Mouse (Mus musculus): ENCODE data around the gene Rnf135. TPM values are rescaled to one million over a fixed set of nuclear protein-coding genes. Genes with fewer than 3 reads are reported as not detected.
A peak's percentile ranks its signal among the peaks of the same experiment; 100 is the strongest.
"Not testable (repeated sequence)": the region's sequence is repeated elsewhere in the genome, so short reads cannot be mapped to it uniquely, and the experiment has no call there.

Rnf135 gene
- polyA plus RNA-seq, 1 experiment = 8.1 TPM

DNA sequence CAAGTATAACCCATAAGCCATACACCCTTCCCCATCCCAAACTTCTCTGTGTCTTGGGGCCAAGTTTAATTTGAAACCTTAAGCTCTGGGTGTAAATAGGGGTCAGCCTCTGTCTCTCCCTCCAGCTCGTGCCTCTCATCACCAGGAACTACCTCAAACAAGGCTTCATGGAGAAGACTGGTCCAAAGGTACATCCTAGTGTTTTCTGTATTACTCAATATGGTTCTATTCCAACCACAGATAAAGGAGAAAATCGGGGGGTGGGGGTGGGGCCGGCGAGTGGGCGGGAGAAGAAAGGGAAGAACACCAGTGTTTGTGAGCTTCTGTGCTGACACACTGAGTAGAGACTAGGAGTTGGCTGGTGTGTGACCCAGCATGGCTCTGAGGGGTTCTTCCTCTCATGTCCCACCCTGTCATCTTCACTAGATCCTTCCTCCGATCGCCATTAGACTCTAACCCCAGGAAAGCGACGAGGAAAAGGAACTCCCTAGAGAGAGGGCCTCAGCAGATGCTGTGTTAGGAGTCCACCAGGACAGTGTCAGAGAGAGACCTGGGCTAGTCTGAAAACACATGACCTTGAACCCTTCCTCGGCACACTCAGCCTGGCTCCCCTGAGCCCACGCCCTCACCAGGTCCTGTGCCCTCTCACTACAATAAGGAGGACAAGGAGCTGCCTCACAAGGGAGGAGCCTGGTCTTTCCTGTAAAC is 9.5 kb upstream of the Rnf135 start:
- WGBS = 73% methylated on average over 11 of the region's 11 CpGs
- TF ChIP-seq POLR2A (IDR thresholded peaks at IDR 0.05; ENCODE audit: borderline replicate concordance, extremely low read depth, low read depth, low read length) = no peak
- no peak for TF ChIP-seq CTCF (IDR thresholded peaks at IDR 0.05; ENCODE audit: insufficient read depth, low read length)
- no peak overlapping the region for H3K4me3 ChIP-seq (replicated peaks; ENCODE audit: extremely low read depth, low read depth, low read length)
- H3K4me1 ChIP-seq (ENCODE audit: control insufficient read depth, insufficient read depth, low read length) = no peaks in the 10 kb centered on the region
- DNase-seq = no peak

DNA sequence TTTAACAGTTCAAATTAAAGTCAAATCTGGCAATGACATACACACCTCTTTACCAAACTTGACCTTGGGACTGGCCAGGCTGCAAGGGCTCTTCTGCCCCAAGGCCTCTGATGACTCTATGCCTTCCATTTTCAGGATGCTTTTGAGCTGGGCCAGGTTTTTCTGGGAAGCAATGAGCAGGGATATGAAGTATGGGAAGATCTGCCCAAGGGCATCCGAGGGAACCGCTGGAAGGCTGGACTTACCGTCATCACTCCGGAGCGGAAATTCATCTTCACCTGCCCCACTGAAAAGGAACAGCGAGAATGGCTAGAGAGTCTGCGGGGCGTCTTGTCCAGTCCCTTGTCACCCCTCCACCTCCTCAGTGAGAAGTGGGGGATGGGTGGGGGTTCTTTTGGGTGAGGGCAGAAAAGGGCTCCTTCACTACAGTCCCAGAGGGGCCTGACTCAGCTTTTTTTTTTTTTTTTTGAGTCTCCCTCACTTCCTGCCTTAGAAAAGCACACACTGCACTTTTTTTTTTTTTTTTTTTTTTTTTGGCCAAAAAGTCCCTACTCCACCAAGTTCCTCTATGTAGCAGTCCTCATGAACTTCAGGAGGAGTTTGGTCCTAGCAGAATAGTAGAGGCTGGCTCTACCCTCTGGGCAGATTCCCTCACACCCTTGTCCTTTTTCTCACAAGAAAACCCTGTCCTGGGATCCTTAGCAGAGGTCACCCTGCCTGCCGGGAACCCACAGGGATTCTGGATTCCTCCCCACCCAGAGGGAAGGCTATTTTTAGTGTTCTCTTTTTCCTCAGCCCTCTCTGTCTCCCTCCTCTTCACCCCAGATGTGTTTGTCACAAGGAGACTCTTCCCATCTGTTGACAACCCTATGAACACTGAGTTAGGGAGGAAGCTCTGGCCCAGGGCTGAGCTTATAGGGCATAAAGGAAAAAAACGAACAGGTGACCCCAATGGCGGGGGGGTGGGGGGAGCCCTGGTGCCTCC is 6.4 kb upstream of the Rnf135 start:
- TF ChIP-seq POLR2A (IDR thresholded peaks at IDR 0.05; ENCODE audit: borderline replicate concordance, extremely low read depth, low read depth, low read length) (no peak), CTCF (IDR thresholded peaks at IDR 0.05; ENCODE audit: insufficient read depth, low read length) (no peak)
- Histone ChIP-seq H3K4me1 (ENCODE audit: control insufficient read depth, insufficient read depth, low read length) (no peaks in the 10 kb centered on the region), H3K4me3 (replicated peaks; ENCODE audit: extremely low read depth, low read depth, low read length) (no peak overlapping the region)
- no peak for DNase-seq
- WGBS = 73% methylated on average over 11 of the region's 11 CpGs

DNA sequence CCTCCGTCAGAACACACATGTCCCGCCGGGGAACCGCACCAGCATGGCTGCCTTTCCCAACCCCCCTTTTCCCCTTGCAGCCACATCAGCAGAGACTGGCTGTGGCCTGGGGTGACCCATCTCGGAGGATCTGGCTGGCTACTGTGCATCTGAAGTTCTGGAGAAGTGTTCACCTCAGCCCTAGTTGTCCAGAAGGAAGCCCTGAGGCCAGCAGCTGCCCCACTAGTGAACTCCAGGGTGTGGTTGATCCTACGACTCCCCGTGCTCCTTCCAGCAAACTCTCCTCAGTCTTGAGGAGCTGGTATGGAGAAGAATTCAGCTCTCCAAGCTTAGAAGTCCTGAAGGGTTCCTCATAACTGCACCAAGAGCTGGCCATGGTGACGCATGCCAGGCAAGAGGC is 5.3 kb upstream of the Rnf135 start:
- H3K4me1 ChIP-seq (ENCODE audit: control insufficient read depth, insufficient read depth, low read length) = no peaks in the 10 kb centered on the region
- 71% methylated on average over 8 of the region's 8 CpGs for whole genome bisulfite sequencing

DNA sequence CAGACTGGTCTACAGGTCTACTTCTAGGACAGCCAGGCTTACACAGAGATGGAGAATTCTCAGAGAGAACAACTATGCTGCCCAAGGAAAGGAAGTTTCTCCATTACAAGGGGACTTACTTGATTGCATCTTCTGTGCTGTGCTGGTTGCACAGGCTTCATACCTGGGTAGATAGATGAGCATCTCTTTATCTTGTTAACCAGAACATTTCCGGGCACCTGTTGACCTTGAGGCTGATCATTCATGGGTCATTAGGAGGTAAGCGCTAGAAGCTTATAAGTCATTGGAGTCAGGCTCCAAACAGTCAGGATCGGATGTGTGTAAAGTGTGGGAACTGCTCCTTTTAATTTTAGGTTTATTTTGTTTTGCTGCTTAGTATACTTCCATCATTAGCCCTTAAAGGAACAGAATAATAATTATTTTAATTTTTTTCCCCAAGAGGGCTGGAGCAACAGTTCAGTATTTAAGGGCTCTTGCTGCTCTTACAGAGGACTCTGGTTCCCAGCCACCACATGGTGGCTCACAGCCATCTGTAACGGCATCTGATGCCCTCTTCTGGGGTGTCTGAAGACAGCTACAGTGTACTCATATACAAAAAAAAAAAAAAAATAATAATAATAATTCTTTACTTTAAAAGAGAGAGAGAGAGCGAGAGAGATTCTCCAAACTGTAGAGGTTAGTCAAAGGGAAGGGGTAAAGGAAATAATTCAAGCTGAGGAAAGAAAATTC is 2.5 kb upstream of the Rnf135 start:
- Histone ChIP-seq H3K4me3 (replicated peaks; ENCODE audit: extremely low read depth, low read depth, low read length) (no peak overlapping the region), H3K4me1 (ENCODE audit: control insufficient read depth, insufficient read depth, low read length) (peaks cover 2% of the 10 kb centered on the region; the same call in 1 of the 2 replicates)
- TF ChIP-seq CTCF (IDR thresholded peaks at IDR 0.05; ENCODE audit: insufficient read depth, low read length) (no peak), POLR2A (IDR thresholded peaks at IDR 0.05; ENCODE audit: borderline replicate concordance, extremely low read depth, low read depth, low read length) (no peak)
- no peak for DNase-seq
- 64% methylated on average over 5 of the region's 5 CpGs for WGBS

More for the DNA sequence above, 5.3 kb upstream of the Rnf135 start:
- H3K4me3 ChIP-seq (replicated peaks; ENCODE audit: extremely low read depth, low read depth, low read length) = no peak overlapping the region
- TF ChIP-seq CTCF (IDR thresholded peaks at IDR 0.05; ENCODE audit: insufficient read depth, low read length) (no peak), POLR2A (IDR thresholded peaks at IDR 0.05; ENCODE audit: borderline replicate concordance, extremely low read depth, low read depth, low read length) (no peak)
- DNase-seq = no peak

DNA sequence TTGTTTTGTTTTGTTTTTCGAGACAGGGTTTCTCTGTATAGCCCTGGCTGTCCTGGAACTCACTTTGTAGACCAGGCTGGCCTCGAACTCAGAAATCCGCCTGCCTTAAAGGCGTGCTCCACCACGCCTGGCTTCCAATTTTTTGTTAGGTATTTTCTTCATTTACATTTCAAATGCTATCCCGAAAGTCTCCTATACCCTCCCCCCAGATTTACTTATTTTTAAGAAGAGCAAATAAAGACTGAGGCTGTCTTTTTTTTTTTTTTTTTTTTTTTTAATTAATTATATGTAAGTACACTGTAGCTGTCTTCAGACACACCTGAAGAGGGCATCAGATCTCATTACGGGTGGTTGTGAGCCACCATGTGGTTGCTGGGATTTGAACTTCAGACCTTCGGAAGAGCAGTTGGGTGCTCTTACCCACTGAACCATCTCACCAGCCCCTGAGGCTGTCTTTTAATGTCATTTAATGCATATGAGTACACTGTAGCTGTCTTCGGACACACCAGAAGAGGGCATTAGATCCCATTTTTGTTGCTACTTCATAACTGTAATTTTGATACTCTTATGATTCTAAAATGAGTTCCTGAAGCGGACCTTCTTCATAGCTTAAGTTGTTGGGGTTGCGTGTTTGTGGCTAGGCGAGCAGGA is 472 bp upstream of the Rnf135 start:
- WGBS = 37% methylated on average over 12 of the region's 12 CpGs
- H3K4me3 ChIP-seq (replicated peaks; ENCODE audit: extremely low read depth, low read depth, low read length) = peak overlapping the region; percentile 100
- DNase-seq; H3K4me1 ChIP-seq (ENCODE audit: control insufficient read depth, insufficient read depth, low read length): not testable (repeated sequence)

DNA sequence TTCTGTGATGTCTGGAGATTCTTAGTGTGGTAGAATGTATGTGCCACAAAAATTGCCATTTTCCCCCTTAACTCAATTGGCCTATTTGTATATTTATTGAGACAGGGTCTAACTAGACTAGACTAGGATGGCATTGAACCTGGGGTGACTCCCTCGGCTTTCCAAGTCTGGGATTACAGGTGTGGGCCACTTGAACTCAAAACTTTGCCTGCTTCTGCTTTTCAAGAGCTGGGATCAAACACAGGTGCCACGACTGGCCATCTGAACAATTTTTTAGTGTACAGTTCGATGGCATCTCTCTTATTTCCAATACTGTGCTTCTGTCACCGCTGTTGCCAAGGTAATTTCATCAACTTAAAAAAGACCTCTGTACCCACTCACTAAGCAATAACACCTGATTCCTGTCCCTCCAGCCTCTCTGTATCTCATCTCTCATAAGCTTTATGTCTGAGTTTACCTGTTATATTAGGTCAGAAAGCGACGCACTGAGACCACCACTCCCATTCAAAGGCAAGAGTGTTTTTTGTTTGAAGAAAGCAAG is 950 bp downstream of the Rnf135 start:
- no peak for DNase-seq
- H3K4me3 ChIP-seq (replicated peaks; ENCODE audit: extremely low read depth, low read depth, low read length) = peak overlapping the region; percentile 34
- H3K4me1 ChIP-seq (ENCODE audit: control insufficient read depth, insufficient read depth, low read length) = peaks cover 2% of the 10 kb centered on the region; the same call in 1 of the 2 replicates
- TF ChIP-seq CTCF (IDR thresholded peaks at IDR 0.05; ENCODE audit: insufficient read depth, low read length) (no peak), POLR2A (IDR thresholded peaks at IDR 0.05; ENCODE audit: borderline replicate concordance, extremely low read depth, low read depth, low read length) (no peak)
- 73% methylated on average over 6 of the region's 6 CpGs for WGBS

DNA sequence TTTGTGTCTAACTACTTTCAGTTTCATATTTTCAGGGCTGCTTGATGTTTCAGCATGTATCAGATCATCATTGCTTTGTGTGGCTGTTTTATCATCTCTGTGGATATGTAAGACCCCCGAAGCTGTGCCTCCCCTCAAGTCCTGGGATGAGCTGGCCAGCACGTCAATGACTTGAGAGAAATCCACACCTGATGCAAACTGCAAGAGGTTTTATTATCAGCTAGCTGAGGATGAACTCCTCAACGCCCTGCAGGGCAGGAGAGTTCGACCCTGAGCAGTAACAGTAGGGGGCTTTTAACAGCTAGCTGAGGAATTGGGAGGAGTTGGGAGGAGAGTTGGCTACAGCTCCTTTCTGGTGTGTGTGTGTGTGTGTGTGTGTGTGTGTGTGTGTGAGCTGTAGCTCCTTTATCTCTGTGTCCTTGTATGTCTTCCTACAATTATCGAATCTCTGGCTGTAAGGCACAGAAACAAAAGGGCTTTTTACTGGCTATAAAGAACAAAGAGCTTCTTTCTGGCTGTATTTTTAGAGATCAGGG is 1.9 kb downstream of the Rnf135 start:
- not testable (repeated sequence) for H3K4me1 ChIP-seq (ENCODE audit: control insufficient read depth, insufficient read depth, low read length); H3K4me3 ChIP-seq (replicated peaks; ENCODE audit: extremely low read depth, low read depth, low read length); DNase-seq
- WGBS = 58% methylated on average over 5 of the region's 5 CpGs

DNA sequence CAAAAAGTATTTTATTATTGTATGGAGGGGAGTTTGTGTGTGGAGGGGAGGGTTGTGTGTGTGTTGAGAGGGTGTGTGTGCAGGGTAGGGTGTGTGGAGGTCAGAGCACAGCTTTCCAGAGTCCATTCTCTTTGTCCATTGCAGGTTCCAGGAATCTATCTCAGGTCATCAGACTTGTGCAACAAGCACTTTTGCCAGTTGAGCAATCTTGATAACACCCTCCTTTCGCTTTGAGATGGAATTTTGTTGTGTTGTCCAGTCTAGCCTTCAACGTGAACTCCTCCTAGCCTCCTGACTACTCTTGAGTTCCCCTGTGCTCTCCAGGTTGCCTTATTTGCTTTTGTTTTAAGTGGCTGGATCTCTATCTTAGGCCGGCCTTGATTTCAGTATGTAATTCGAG is 6.6 kb downstream of the Rnf135 start:
- no peak for TF ChIP-seq CTCF (IDR thresholded peaks at IDR 0.05; ENCODE audit: insufficient read depth, low read length)
- no peak for TF ChIP-seq POLR2A (IDR thresholded peaks at IDR 0.05; ENCODE audit: borderline replicate concordance, extremely low read depth, low read depth, low read length)
- peak; percentile 37 for DNase-seq
- no peak overlapping the region for H3K4me3 ChIP-seq (replicated peaks; ENCODE audit: extremely low read depth, low read depth, low read length)
- 52% methylated on average over 4 of the region's 4 CpGs for WGBS
- no peaks in the 10 kb centered on the region for H3K4me1 ChIP-seq (ENCODE audit: control insufficient read depth, insufficient read depth, low read length)

DNA sequence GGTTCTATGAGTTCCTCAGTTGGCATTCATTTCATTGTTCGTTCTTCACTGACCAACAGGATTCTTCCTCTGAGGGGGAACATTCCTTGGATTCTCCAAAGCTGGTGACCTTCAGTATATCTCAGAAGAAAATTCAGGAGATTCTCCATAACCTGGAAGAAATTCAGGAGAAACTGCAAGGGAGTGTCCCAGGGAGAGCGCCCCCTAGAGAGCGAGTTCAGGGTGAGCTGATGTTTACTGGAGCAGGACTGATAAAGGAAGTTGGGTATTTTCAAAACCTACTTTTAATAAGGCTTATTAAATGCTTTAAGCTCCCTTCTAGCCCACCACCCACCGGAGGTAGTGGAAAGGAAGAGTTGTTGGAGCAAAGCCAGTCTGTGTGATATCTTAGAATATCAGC is 10.2 kb downstream of the Rnf135 start:
- TF ChIP-seq POLR2A (IDR thresholded peaks at IDR 0.05; ENCODE audit: borderline replicate concordance, extremely low read depth, low read depth, low read length) = no peak
- TF ChIP-seq CTCF (IDR thresholded peaks at IDR 0.05; ENCODE audit: insufficient read depth, low read length) = no peak
- H3K4me3 ChIP-seq (replicated peaks; ENCODE audit: extremely low read depth, low read depth, low read length) = no peak overlapping the region
- WGBS = 76% methylated on average over 4 of the region's 4 CpGs
- no peaks in the 10 kb centered on the region for H3K4me1 ChIP-seq (ENCODE audit: control insufficient read depth, insufficient read depth, low read length)
- DNase-seq = no peak
